Comparison of ENCODE assay signal across 17 mouse cellular contexts in genomic region chr1:61007516-61007915, GRCm38 (mm10). TPM values are rescaled to one million over a fixed set of nuclear protein-coding genes. Genes with fewer than 3 reads are reported as not detected.
"Had no signal": no experiment of that assay in that cellular context is flagged by ENCODE, and none has a peak within 500 bp of the region (broad histone marks: within the 10 kb centered on the region; RNA-seq: fewer than 3 reads in every experiment).

No protein-coding gene starts in this region.

- H3K4me3 ChIP-seq: lung, embryonic 15.5 days; megakaryocyte, embryonic 14.5 days; midbrain, embryonic 13.5 days; midbrain, embryonic 15.5 days; neural tube, embryonic 12.5 days had no signal

- H3K4me2 ChIP-seq: lung, embryonic 15.5 days; midbrain, embryonic 11.5 days; midbrain, embryonic 13.5 days; midbrain, embryonic 15.5 days; neural tube, embryonic 12.5 days had no signal

- H3K4me1 ChIP-seq: lung, embryonic 15.5 days; megakaryocyte, embryonic 14.5 days; midbrain, embryonic 15.5 days; neural tube, embryonic 12.5 days had no signal

- ATAC-seq: lung, postnatal 0 days; midbrain, embryonic 13.5 days; midbrain, embryonic 15.5 days had no signal

- DNase-seq: lung, adult 2 months; lung, postnatal 14 days; lung, postnatal 36 days; right cerebral cortex, postnatal 14 days; spleen, adult 18-20 months; thymus, adult 18-20 months; thymus, postnatal 14 days; thymus, postnatal 36 days had no signal

- H3K9ac ChIP-seq: lung, embryonic 15.5 days; midbrain, embryonic 13.5 days; midbrain, embryonic 15.5 days; neural tube, embryonic 12.5 days had no signal

- H3K9me3 ChIP-seq: lung, embryonic 15.5 days; megakaryocyte, embryonic 14.5 days; midbrain, embryonic 13.5 days; midbrain, embryonic 15.5 days; neural tube, embryonic 12.5 days had no signal

- H3K27me3 ChIP-seq: lung, embryonic 15.5 days; midbrain, embryonic 13.5 days; midbrain, embryonic 15.5 days; neural tube, embryonic 12.5 days had no signal

- H3K27ac ChIP-seq: lung, embryonic 15.5 days; macrophage; midbrain, embryonic 13.5 days; midbrain, embryonic 15.5 days; neural tube, embryonic 12.5 days had no signal

- H3K36me3 ChIP-seq: lung, embryonic 15.5 days; midbrain, embryonic 13.5 days; midbrain, embryonic 15.5 days; neural tube, embryonic 12.5 days had no signal

RNA-seq across cellular contexts. Expression of gene Icos, which starts 29.8 kb away (rescaled TPM):
- total RNA-seq: midbrain, postnatal 0 days had no signal
- polyA plus RNA-seq: midbrain, embryonic 15.5 days had no signal
